Mouse (Mus musculus) MEL (cell line): ENCODE data around the gene Mast3. TPM values are rescaled to one million over a fixed set of nuclear protein-coding genes. Genes with fewer than 3 reads are reported as not detected.
A peak's percentile ranks its signal among the peaks of the same experiment; 100 is the strongest.

Experiments
- DNase-seq: peaks from one replicate; pipeline ENCODE4 v3.0.0; 2011; ENCODE audit warnings: low read depth, low spot score
- H3K27ac ChIP-seq: 2 replicates; pipeline ENCODE4 v1.5.1; 2012; ENCODE audit warnings: low read depth, mild to moderate bottlenecking, control low read depth, low read length, moderate library complexity; ENCODE audit not compliant: control insufficient read depth
- H3K27me3 ChIP-seq, 2 experiments: fragments of 150-350 bp in 1 of 2; sonication (generic) in 1 of 2; 2 replicates each; pipeline ENCODE4 v1.6.1; 2012; ENCODE audit warnings: low read length in 2 of 2, mild to moderate bottlenecking in 2 of 2, improper control_type of control experiment in 1 of 2, moderate library complexity in 1 of 2; ENCODE audit not compliant: insufficient read depth in 2 of 2, control insufficient read depth in 1 of 2
- H3K36me3 ChIP-seq, 2 experiments: 2 replicates each; pipeline ENCODE4 v1.6.1; 2012 to 2014; ENCODE audit warnings: low read length in 2 of 2, improper control_type of control experiment in 1 of 2, inconsistent platforms in 1 of 2, mild to moderate bottlenecking in 1 of 2; ENCODE audit not compliant: insufficient read depth in 2 of 2, control insufficient read depth in 1 of 2
- H3K4me1 ChIP-seq, 2 experiments: fragments of 150-350 bp in 1 of 2; sonication (generic) in 1 of 2; 2 replicates each; pipeline ENCODE4 v1.6.1; 2012; ENCODE audit warnings: low read length in 2 of 2, improper control_type of control experiment in 1 of 2, mild to moderate bottlenecking in 1 of 2; ENCODE audit not compliant: insufficient read depth in 2 of 2, control insufficient read depth in 1 of 2
- H3K4me3 ChIP-seq, 2 experiments: fragments of 150-350 bp in 1 of 2; sonication (generic) in 1 of 2; 2 replicates each; pipeline ENCODE4 v1.5.1; 2012; ENCODE audit warnings: low read depth in 2 of 2, low read length in 2 of 2, mild to moderate bottlenecking in 2 of 2, moderate library complexity in 2 of 2, control low read depth in 1 of 2, improper control_type of control experiment in 1 of 2; ENCODE audit not compliant: control insufficient read depth in 1 of 2, insufficient read depth in 1 of 2
- H3K79me2 ChIP-seq: 2 replicates; pipeline ENCODE4 v1.6.1; 2012; ENCODE audit warnings: mild to moderate bottlenecking, low read length, moderate library complexity; ENCODE audit not compliant: control insufficient read depth, poor library complexity, insufficient read depth
- H3K9ac ChIP-seq: 2 replicates; pipeline ENCODE4 v1.6.1; 2012; ENCODE audit warnings: low read depth, mild to moderate bottlenecking, control low read depth, low read length, moderate library complexity; ENCODE audit not compliant: control insufficient read depth, poor library complexity, severe bottlenecking
- H3K9me3 ChIP-seq: fragments of 150-350 bp; sonication (generic); replicated peaks from 2 replicates; pipeline ENCODE4 v1.6.1; 2012; ENCODE audit warnings: mild to moderate bottlenecking, low read length, improper control_type of control experiment, moderate library complexity; ENCODE audit not compliant: insufficient read depth
- BHLHE40 ChIP-seq: IDR thresholded peaks from 2 replicates; pipeline ENCODE4 v1.6.1; 2012; ENCODE audit warnings: low read depth, mild to moderate bottlenecking, inconsistent platforms, low read length, improper control_type of control experiment, borderline replicate concordance
- E2F4 ChIP-seq: IDR thresholded peaks from 2 replicates; pipeline ENCODE4 v1.6.1; 2011; ENCODE audit warnings: low read depth, low read length, improper control_type of control experiment, borderline replicate concordance
- ELF1 ChIP-seq: IDR thresholded peaks from 2 replicates; pipeline ENCODE4 v1.6.1; 2014; ENCODE audit warnings: low read depth, mild to moderate bottlenecking, inconsistent platforms, low read length, improper control_type of control experiment, moderate library complexity
- EP300 ChIP-seq, 2 experiments: IDR thresholded peaks; 2 replicates each; pipeline ENCODE4 v1.6.1; 2011; ENCODE audit warnings: improper control_type of control experiment in 2 of 2, low read length in 2 of 2, low read depth in 1 of 2, mild to moderate bottlenecking in 1 of 2
- ETS1 ChIP-seq: IDR thresholded peaks from 2 replicates; pipeline ENCODE4 v1.6.1; 2012; ENCODE audit warnings: low read depth, mild to moderate bottlenecking, inconsistent platforms, low read length, improper control_type of control experiment, moderate library complexity
- GABPA ChIP-seq: IDR thresholded peaks from 2 replicates; pipeline ENCODE4 v1.6.1; 2012; ENCODE audit warnings: low read depth, mild to moderate bottlenecking, inconsistent platforms, low read length, improper control_type of control experiment, moderate library complexity
- GATA1 ChIP-seq: IDR thresholded peaks from 2 replicates; pipeline ENCODE4 v1.6.1; 2011; ENCODE audit warnings: low read depth, low read length, improper control_type of control experiment
- HCFC1 ChIP-seq: IDR thresholded peaks from 2 replicates; pipeline ENCODE4 v1.6.1; 2012; ENCODE audit warnings: low read depth, mild to moderate bottlenecking, inconsistent platforms, low read length, improper control_type of control experiment, moderate library complexity
- MAFK ChIP-seq: IDR thresholded peaks from 2 replicates; pipeline ENCODE4 v1.6.1; 2011; ENCODE audit warnings: low read depth, mild to moderate bottlenecking, low read length, improper control_type of control experiment, borderline replicate concordance
- MAX ChIP-seq: IDR thresholded peaks from 2 replicates; pipeline ENCODE4 v1.6.1; 2011; ENCODE audit warnings: low read length, improper control_type of control experiment
- MAZ ChIP-seq: IDR thresholded peaks from 2 replicates; pipeline ENCODE4 v1.6.1; 2012; ENCODE audit warnings: low read depth, mild to moderate bottlenecking, inconsistent platforms, low read length, improper control_type of control experiment
- MXI1 ChIP-seq: IDR thresholded peaks from 2 replicates; pipeline ENCODE4 v1.6.1; 2011; ENCODE audit warnings: mild to moderate bottlenecking, low read depth, low read length, improper control_type of control experiment
- NRF1 ChIP-seq: IDR thresholded peaks from 2 replicates; pipeline ENCODE4 v1.6.1; 2014; ENCODE audit warnings: low read depth, mild to moderate bottlenecking, inconsistent platforms, low read length, improper control_type of control experiment, moderate library complexity; ENCODE audit not compliant: poor library complexity, insufficient read depth, severe bottlenecking
- POLR2A ChIP-seq, 2 experiments: IDR thresholded peaks; 2 replicates each; pipeline ENCODE4 v1.6.1; 2011 to 2012; ENCODE audit warnings: low read length in 2 of 2, mild to moderate bottlenecking in 2 of 2, control low read depth in 1 of 2, improper control_type of control experiment in 1 of 2, low read depth in 1 of 2, moderate library complexity in 1 of 2; ENCODE audit not compliant: control insufficient read depth in 1 of 2, insufficient read depth in 1 of 2, poor library complexity in 1 of 2
- RAD21 ChIP-seq: IDR thresholded peaks from 2 replicates; pipeline ENCODE4 v1.6.1; 2011; ENCODE audit warnings: mild to moderate bottlenecking, low read depth, low read length, improper control_type of control experiment
- RCOR1 ChIP-seq: IDR thresholded peaks from 2 replicates; pipeline ENCODE4 v1.6.1; 2012; ENCODE audit warnings: low read depth, mild to moderate bottlenecking, inconsistent platforms, low read length, improper control_type of control experiment
- SIN3A ChIP-seq: IDR thresholded peaks from 2 replicates; pipeline ENCODE4 v1.6.1; 2012; ENCODE audit warnings: low read length, improper control_type of control experiment, inconsistent platforms
- SMC3 ChIP-seq: IDR thresholded peaks from 2 replicates; pipeline ENCODE4 v1.6.1; 2011; ENCODE audit warnings: low read depth, low read length, improper control_type of control experiment
- TBP ChIP-seq: IDR thresholded peaks from 2 replicates; pipeline ENCODE4 v1.8.0; 2011; ENCODE audit warnings: low read depth, low read length, improper control_type of control experiment
- TCF12 ChIP-seq: IDR thresholded peaks from 2 replicates; pipeline ENCODE4 v1.6.1; 2014; ENCODE audit warnings: low read depth, mild to moderate bottlenecking, inconsistent platforms, low read length, improper control_type of control experiment, moderate library complexity
- USF2 ChIP-seq, 2 experiments: IDR thresholded peaks; 2 replicates each; pipeline ENCODE4 v1.6.1; 2011 to 2012; ENCODE audit warnings: improper control_type of control experiment in 2 of 2, low read length in 2 of 2, borderline replicate concordance in 1 of 2, inconsistent platforms in 1 of 2, low read depth in 1 of 2, mild to moderate bottlenecking in 1 of 2; ENCODE audit not compliant: insufficient read depth in 1 of 2
- ZC3H11A ChIP-seq: IDR thresholded peaks from 2 replicates; pipeline ENCODE4 v1.6.1; 2012; ENCODE audit warnings: low read depth, mild to moderate bottlenecking, inconsistent platforms, low read length, improper control_type of control experiment
- ZKSCAN1 ChIP-seq: IDR thresholded peaks from 2 replicates; pipeline ENCODE4 v1.6.1; 2012; ENCODE audit warnings: low read depth, mild to moderate bottlenecking, inconsistent platforms, low read length, improper control_type of control experiment, moderate library complexity
- ZMIZ1 ChIP-seq: IDR thresholded peaks from 2 replicates; pipeline ENCODE4 v1.6.1; 2012; ENCODE audit warnings: low read depth, mild to moderate bottlenecking, inconsistent platforms, low read length, improper control_type of control experiment, moderate library complexity
- polyA plus RNA-seq, 2 experiments: library from polyadenylated mRNA; stranded (reverse) in 1 of 2; unstranded in 1 of 2; fragments of >175 nt in 1 of 2; fragments of >200 nt in 1 of 2; gene quantifications; 2 replicates each; pipeline versions ENCODE4 v1.2.1 to v1.2.4; 2012; ENCODE audit warnings: low replicate concordance in 2 of 2, low read depth in 1 of 2; ENCODE audit not compliant: insufficient read length in 2 of 2, insufficient read depth in 1 of 2, missing spikeins in 1 of 2
- total RNA-seq: library from RNA; depleted of rRNA; stranded (reverse); fragments of 300-350 nt; gene quantifications from 2 replicates; pipeline ENCODE4 v1.2.3, GENCODE M21; 2012

Mast3 gene
- total and polyA plus RNA-seq, 3 experiments = 13.5 to 54.7 TPM; not detected in 1

DNA sequence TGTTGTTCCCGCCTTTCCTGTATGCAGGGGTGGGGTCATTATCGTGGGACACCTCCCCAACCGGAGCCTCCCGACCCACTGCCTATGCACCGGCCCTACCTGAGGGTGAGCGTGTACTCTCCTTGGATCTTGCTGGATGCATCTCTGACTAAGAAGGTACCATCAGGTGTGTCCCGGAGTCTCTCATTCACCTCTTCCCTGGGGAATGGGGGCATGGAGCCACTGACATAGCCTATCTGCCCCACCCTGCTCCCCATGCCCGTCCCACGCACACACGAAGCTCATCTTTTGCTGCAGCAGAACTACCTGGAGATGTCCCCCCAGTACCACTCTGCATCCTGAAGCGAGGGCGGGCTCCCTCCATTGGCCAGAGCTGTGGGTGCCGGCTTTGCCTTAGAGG is 34.1 kb downstream of the Mast3 start:
- H3K79me2 ChIP-seq = no peaks in the 10 kb centered on the region
- no peak overlapping the region for H3K4me3 ChIP-seq
- 0 out of 4 replicates have a peak, but pooled peaks cover 0 to 5% of the 10 kb centered on the region in 2 experiments for H3K4me1 ChIP-seq
- no peak overlapping the region for H3K27ac ChIP-seq
- H3K27me3 ChIP-seq = no peaks in the 10 kb centered on the region
- no peak for DNase-seq
- H3K9ac ChIP-seq = no peak overlapping the region
- H3K36me3 ChIP-seq = no peaks in the 10 kb centered on the region; a peak in 1 of 4 replicates
- no peaks in the 10 kb centered on the region for H3K9me3 ChIP-seq
- TF ChIP-seq NRF1 = no peak
- TF ChIP-seq EP300 (IDR thresholded peaks at IDR 0.05; ENCODE audit: low read depth in 1 of 2, low read length in 2 of 2) = no peak
- no peak for TF ChIP-seq MAZ
- TF ChIP-seq TBP = no peak
- no peak for TF ChIP-seq GATA1
- TF ChIP-seq HCFC1 = no peak
- no peak for TF ChIP-seq ZKSCAN1
- TF ChIP-seq ZMIZ1 = no peak
- TF ChIP-seq MXI1 = no peak
- TF ChIP-seq RAD21 = no peak
- TF ChIP-seq MAFK = no peak

DNA sequence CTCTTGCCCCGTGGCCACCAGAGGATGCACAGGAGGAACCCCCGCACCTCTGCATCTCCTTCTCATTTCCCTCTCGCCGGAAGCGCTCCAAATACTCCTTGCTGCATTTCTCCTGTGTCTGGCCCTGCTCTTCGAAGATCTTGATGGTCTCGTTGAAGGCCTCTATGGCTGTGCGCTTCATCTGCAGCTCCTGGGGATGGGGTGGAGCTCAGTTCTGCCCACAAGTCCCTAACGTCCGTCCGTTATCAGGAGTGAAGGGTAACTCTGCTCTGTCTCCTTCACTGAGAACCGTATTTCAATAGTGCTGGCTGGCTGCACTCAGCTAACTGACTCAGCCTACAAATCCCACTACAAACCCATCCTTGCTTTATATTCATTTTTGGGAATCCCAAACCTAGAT is 35.0 kb downstream of the Mast3 start:
- H3K36me3 ChIP-seq = peaks cover 0 to 1% of the 10 kb centered on the region in 2 experiments; a peak in 3 of 4 replicates
- no peaks in the 10 kb centered on the region for H3K27me3 ChIP-seq
- TF ChIP-seq ETS1 (no peak), MAX (no peak), MXI1 (no peak), EP300 (IDR thresholded peaks at IDR 0.05; ENCODE audit: low read depth in 1 of 2, low read length in 2 of 2) (no peak), ZKSCAN1 (no peak), GABPA (no peak), SIN3A (no peak)
- H3K27ac ChIP-seq = no peak overlapping the region
- DNase-seq = no peak
- peaks cover 0 to 6% of the 10 kb centered on the region in 2 experiments; a peak in 2 of 4 replicates for H3K4me1 ChIP-seq
- H3K79me2 ChIP-seq = no peaks in the 10 kb centered on the region
- H3K9me3 ChIP-seq = no peaks in the 10 kb centered on the region
- H3K4me3 ChIP-seq = no peak overlapping the region
- H3K9ac ChIP-seq = no peak overlapping the region

DNA sequence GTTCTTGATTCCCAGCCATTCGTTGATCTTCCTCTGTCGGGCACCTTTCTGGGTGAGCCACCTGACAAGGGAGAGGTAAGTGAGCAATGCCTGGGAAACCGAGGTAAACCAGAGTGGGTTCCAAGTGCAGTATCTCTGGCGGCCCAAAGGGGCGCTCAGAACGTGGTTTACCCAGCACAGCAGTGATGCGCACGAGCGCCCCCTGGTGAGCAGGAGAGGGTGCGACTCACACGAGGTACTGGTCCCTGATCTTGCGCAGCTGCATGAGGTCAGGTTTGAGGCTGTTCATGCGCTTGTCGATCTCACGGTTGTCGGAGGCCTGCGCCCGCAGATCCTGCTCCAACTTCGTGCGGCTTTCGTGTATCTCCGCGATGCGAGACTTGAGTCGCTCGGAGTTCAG is 35.5 kb downstream of the Mast3 start:
- Histone ChIP-seq H3K4me1 (peaks cover 2 to 11% of the 10 kb centered on the region in 2 experiments; a peak in 3 of 4 replicates), H3K9me3 (no peaks in the 10 kb centered on the region), H3K4me3 (no peak overlapping the region), H3K9ac (no peak overlapping the region), H3K36me3 (peaks cover 0 to 4% of the 10 kb centered on the region in 2 experiments; a peak in 3 of 4 replicates), H3K27me3 (no peaks in the 10 kb centered on the region), H3K27ac (no peak overlapping the region), H3K79me2 (no peaks in the 10 kb centered on the region)
- peak; percentile 96 for DNase-seq
- TF ChIP-seq ELF1 = no peak
- peak; percentile 65; the same call in 1 of the 2 replicates for TF ChIP-seq MXI1
- TF ChIP-seq TCF12 = no peak
- TF ChIP-seq RCOR1 = no peak
- TF ChIP-seq SMC3 = peak; percentile 82
- no peak for TF ChIP-seq USF2 (IDR thresholded peaks at IDR 0.05; ENCODE audit: borderline replicate concordance in 1 of 2, insufficient read depth in 1 of 2, low read depth in 1 of 2, low read length in 2 of 2)
- peak; percentile 76 for TF ChIP-seq SIN3A
- TF ChIP-seq BHLHE40 = no peak
- no peak for TF ChIP-seq MAFK
- no peak for TF ChIP-seq POLR2A (IDR thresholded peaks at IDR 0.05; ENCODE audit: control insufficient read depth in 1 of 2, insufficient read depth in 1 of 2, low read depth in 1 of 2, low read length in 2 of 2, poor library complexity in 1 of 2)
- TF ChIP-seq MAX = peak; percentile 89
- no peak for TF ChIP-seq GATA1
- TF ChIP-seq ZC3H11A = no peak
- TF ChIP-seq EP300 (IDR thresholded peaks at IDR 0.05; ENCODE audit: low read depth in 1 of 2, low read length in 2 of 2) = peak in 1 of 2 experiments; percentile 31; a peak in 2 of 4 replicates
- TF ChIP-seq TBP = no peak
- peak; percentile 73 for TF ChIP-seq NRF1
- no peak for TF ChIP-seq E2F4
- TF ChIP-seq MAZ = no peak
- TF ChIP-seq GABPA = no peak
